ENCODE assay signal across 13 mouse cellular contexts in the genomic region with DNA sequence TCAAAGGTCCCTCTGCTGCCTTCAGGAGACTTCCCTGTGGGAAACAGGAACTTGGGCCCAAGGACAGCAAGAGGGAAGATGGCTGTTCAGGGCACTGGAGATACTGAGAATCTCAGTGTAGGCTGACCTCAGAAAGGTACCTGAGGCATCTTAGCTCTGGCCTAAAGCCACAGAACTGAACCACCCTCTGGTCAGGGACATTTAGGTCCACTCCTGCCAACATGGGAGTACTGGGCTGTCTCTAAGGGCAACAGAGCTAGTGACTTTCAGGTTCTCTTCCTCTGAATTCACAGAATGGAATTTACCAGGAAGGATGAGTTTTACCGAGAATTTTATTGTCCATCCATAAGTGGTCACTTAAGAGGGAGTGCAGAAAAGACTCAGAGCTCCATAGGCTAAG.
DNase-seq lines count a peak whose midpoint lies in the region; ATAC-seq and TF ChIP-seq lines count a peak whose summit lies in the region.
"Had no signal": no experiment of that assay in that cellular context is flagged by ENCODE, and none has a peak within 500 bp of the region (broad histone marks: within the 10 kb centered on the region; RNA-seq: fewer than 3 reads in every experiment).

No protein-coding gene starts in this region.

- H3K27ac ChIP-seq in kidney, adult 2 months (ENCODE audit: insufficient read depth, low read depth, low read length): no peak overlapping the region
- H3K27ac ChIP-seq in kidney, embryonic 16.5 days (ENCODE audit: low read length): no peak overlapping the region
- H3K27ac ChIP-seq: embryonic facial prominence, embryonic 13.5 days; embryonic facial prominence, embryonic 15.5 days; forebrain, embryonic 12.5 days had no signal

- H3K36me3 ChIP-seq in kidney, adult 2 months (ENCODE audit: control insufficient read depth, insufficient read depth, low read length): no peaks in the 10 kb centered on the region
- H3K36me3 ChIP-seq in kidney, embryonic 16.5 days (ENCODE audit: insufficient read depth, low read length): no peaks in the 10 kb centered on the region
- H3K36me3 ChIP-seq: embryonic facial prominence, embryonic 13.5 days; embryonic facial prominence, embryonic 15.5 days; forebrain, embryonic 10.5 days; forebrain, embryonic 12.5 days had no signal

- H3K9ac ChIP-seq in kidney, embryonic 16.5 days (replicated peaks; ENCODE audit: low read length): no peak overlapping the region
- H3K9ac ChIP-seq: embryonic facial prominence, embryonic 13.5 days; embryonic facial prominence, embryonic 15.5 days; forebrain, embryonic 12.5 days had no signal

- DNase-seq in kidney, adult 2 months: peak; percentile 27
- no peak for DNase-seq in kidney, adult 18-20 months
- DNase-seq in kidney, postnatal 4 days: no peak
- DNase-seq: adrenal gland, adult 2 months; adrenal gland, postnatal 25 days had no signal

- peak; percentile 23; the same call in 1 of the 2 replicates for ATAC-seq in kidney, embryonic 16.5 days (ENCODE audit: low FRiP score, low TSS enrichment)
- ATAC-seq: forebrain, embryonic 14.5 days; forebrain, embryonic 16.5 days had no signal

- no peak for TF ChIP-seq CTCF in kidney, adult 2 months (conservative IDR thresholded peaks at IDR 0.05; ENCODE audit: insufficient read depth, insufficient read length, low read depth, low read length)

- no peaks in the 10 kb centered on the region for H3K27me3 ChIP-seq in kidney, adult 2 months (replicated peaks; ENCODE audit: control insufficient read depth, insufficient read depth, low read length)
- H3K27me3 ChIP-seq in kidney, embryonic 16.5 days (ENCODE audit: insufficient read depth, low read length): no peaks in the 10 kb centered on the region
- H3K27me3 ChIP-seq: embryonic facial prominence, embryonic 13.5 days; embryonic facial prominence, embryonic 15.5 days; forebrain, embryonic 12.5 days had no signal

- WGBS in kidney, adult 2 months: 68% methylated on average over 1 of the region's 1 CpGs
- WGBS in kidney, embryonic 16.5 days: 79% methylated on average over 1 of the region's 1 CpGs

- H3K4me3 ChIP-seq in kidney, adult 2 months (ENCODE audit: insufficient read depth, low read depth, low read length): no peak overlapping the region
- H3K4me3 ChIP-seq in kidney, embryonic 16.5 days (ENCODE audit: low read length): no peak overlapping the region
- H3K4me3 ChIP-seq: embryonic facial prominence, embryonic 13.5 days; embryonic facial prominence, embryonic 15.5 days; erythroblast, embryonic 14.5 days; forebrain, embryonic 10.5 days; forebrain, embryonic 12.5 days had no signal

- no peaks in the 10 kb centered on the region for H3K4me1 ChIP-seq in kidney, adult 2 months (ENCODE audit: control insufficient read depth, insufficient read depth, low read length)
- H3K4me1 ChIP-seq in kidney, embryonic 16.5 days (ENCODE audit: insufficient read depth, low read length): 0 out of 2 replicates have a peak, but pooled peaks cover 4% of the 10 kb centered on the region
- H3K4me1 ChIP-seq: embryonic facial prominence, embryonic 13.5 days; embryonic facial prominence, embryonic 15.5 days had no signal

- no peak overlapping the region for H3K4me2 ChIP-seq in kidney, embryonic 16.5 days (replicated peaks; ENCODE audit: low read depth, low read length)
- H3K4me2 ChIP-seq: embryonic facial prominence, embryonic 13.5 days; embryonic facial prominence, embryonic 15.5 days; forebrain, embryonic 12.5 days had no signal

- H3K9me3 ChIP-seq in kidney, embryonic 16.5 days (ENCODE audit: low read length): no peaks in the 10 kb centered on the region
- H3K9me3 ChIP-seq: embryonic facial prominence, embryonic 13.5 days; embryonic facial prominence, embryonic 15.5 days; forebrain, embryonic 10.5 days; forebrain, embryonic 12.5 days had no signal

- TF ChIP-seq POLR2A in kidney, adult 2 months (IDR thresholded peaks at IDR 0.05; ENCODE audit: low read depth, low read length): no peak
